Mouse (Mus musculus): ENCODE data around the gene Fcgrt.

Fcgrt gene

DNA sequence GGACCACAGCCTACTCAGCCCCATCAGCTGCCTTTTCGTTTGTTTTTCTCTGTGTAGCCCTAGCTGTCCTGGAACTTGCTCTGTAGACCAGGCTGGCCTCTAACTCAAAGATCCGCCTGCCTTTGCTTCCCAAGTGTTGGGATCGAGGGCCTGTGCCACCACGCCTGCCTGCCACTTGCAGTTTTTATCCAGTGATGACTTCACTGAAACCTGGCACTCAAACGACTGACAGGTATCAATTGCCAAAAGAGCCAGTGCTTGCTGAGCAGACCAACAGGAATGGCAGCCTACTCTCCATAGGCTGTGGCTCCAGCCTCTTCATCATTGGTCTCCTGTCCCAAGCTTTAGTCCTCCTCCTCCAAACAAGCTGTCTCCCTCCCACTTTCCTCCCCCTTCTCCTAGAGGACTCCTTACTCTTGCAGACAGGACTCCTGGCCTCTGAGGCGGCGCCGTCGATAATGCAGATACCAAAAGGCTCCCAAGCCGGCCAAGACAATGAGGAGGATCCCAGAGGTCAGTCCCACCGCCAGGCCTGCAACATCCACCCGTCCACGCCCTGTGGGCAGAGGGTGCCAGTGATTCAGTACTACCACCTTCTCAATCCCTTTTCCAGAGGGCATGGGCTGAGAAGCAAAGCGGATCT, 47.2 kb downstream of the Fcgrt start:
- no peak for DNase-seq (ENCODE audit: low spot score)

DNA sequence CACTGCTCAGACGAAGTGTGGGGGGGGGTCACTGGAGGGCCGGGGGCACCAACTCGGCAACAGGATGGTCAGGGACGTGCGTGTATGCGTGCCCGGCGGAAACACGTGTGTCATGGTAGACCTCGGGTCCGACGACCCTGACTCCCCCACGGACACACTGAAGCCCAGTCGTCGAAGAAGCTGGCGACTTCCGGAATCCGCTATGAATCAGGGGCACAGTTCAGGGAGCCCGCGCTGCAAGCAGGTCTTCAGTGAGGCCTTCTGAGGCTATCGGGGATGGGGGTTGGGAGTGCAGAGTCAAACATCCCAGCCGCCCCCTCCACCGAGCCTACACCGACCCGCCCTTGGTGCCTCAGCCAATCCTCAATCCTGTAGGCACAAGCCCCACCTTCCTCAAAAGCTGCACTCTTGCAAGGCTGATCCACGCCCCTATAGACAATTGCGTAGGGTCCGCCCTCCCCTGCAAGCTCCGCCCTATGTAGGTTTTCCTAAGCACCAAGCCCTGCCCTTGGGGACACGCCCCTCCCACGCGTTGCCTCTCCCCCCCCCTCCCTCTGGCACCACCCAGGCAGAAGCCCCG, 49.6 kb downstream of the Fcgrt start:
- peak; percentile 91 for DNase-seq (ENCODE audit: low spot score)

DNA sequence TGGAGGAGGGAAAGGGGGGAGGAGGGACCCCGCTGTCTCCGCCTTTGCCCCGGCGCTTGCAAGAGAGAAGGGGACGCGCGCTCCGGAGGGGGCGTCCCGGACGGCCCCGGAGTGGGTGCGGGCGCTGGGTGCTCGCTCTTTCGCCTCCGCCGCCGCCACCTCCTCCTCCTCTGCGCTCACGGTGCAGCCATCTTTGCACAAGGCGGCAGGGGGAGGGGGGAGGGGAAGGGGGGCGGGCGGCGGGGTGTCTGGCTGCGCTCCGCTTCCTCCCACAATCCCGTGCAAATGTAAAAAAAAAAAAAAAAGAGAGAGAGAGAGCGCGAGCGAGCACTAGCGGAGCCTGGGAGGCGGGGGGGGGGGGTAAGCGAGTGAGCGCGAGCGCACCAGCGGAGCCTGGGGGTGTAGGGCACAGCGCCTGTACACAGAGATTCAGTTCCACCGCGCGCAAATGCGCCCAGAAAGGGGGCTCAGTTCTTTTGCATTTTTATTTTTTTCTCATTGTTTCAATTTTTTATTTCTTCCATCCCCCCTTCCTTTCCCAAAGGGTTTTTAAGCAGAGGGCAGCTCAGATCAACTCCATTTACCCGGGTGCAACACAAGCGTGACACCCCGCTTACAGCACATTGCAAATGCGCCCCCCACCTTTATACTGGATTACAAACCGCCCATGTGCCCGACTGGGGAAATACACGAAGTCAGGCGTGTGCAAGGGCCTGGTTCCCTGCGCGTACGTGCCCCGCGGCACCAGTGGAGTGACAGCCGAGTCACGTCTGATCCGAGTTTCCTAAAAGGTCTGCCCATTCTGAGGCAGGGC, 50.3 kb downstream of the Fcgrt start:
- peak; percentile 83 for DNase-seq (ENCODE audit: low spot score)

DNA sequence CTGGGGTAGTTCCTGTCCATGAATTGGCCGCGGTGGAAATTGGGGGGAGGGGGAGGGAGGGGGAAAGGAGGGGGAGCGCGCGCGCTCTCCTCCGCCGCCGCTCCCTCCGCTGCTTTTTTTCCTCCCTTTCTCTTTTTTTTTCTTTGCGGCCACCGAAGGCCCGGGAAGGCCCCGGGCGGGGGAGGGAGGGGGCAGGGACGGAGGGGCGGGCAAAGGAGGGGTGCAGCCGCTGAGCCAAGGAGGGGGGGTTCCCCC, 50.9 kb downstream of the Fcgrt start, which contains the start of gene Prr12:
Gene Prr12, minus strand, starts transcription at position 20 of the 255 bp plus-strand sequence.
- DNase-seq (ENCODE audit: low spot score): no peak

DNA sequence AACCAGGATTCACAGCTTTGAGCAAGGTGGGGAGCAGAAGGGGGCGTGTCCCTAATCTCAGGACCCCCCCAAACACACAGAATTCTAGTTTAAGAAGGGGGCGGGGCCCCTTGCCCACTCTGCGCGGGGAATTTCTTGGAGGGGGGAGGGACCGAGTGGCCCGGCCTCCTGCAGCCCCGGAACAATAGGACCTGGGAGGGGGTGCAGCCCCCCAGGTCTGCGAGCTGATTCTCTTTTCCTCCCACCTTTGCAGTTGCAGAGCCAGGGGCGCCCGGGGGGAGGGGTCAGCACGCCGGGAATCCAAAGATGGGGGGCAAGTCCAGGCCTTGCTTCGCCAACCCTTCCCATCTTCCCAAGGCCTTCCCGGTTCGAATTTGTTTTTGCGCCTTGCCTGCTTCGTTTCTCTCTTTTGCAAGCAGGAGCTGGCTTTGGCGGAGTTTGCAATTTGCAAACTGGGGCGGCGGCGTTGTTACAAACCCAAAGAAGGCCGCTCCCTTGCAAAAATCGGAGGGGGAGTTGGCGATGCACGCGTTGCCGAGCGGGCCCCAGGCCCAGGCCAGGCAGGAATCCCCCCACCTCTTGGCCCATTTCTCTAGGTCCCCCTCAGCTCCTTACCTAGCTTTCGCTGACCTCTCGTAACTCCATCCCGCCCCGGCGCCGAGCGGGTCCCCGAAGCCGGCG, 51.3 kb downstream of the Fcgrt start:
- peak; percentile 55 for DNase-seq (ENCODE audit: low spot score)

DNA sequence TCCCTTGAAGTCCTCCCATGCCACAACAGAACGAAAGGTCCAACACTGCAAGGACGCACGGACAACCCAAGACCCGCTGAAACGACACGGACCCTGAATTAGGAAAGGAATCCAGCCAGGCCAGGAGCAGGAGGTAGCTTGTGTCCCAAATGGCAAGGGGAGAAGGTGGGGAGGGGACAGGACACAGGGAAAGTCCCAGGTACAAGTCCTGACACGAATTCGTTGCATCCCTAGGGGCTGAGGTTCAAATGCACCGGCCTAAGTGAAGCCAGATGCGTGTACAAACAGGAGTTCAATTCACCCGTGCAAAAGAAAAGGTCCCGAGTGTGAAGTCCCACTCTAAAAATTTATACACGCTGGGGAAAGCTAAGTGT, 52.1 kb downstream of the Fcgrt start:
- no peak for DNase-seq (ENCODE audit: low spot score)

DNA sequence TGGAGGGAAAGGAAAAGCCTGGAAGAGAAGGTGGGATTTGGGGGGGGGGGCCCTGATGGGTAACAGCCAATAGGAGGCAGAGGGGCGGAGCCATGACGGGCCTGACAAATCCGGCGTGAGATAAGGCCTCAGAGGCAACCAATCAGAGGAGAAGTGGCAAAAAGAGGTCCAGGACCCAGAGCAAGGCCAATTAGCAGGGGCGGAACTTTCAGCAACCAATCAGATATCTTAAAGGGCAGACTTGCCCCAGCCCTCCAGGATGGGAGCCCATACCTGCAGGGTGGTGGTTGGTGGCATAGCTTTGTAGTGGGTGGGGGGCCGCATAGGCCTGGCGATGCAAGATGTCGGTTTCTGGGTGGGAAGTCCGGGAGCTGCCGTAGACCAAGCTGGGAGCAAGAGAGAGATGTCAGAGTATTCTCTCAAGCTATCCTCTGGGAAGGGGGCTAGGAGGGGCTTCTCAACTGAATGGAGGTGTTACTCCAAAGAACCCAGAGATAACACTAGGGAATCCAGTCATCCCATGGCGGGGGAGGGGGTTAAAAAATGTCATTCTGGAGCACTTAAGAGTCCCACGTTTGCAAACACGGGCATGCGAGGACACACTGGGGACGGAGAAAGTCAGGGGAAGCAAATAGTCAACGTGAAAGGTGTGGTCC, 52.6 kb downstream of the Fcgrt start:
- peak; percentile 60 for DNase-seq (ENCODE audit: low spot score)

DNA sequence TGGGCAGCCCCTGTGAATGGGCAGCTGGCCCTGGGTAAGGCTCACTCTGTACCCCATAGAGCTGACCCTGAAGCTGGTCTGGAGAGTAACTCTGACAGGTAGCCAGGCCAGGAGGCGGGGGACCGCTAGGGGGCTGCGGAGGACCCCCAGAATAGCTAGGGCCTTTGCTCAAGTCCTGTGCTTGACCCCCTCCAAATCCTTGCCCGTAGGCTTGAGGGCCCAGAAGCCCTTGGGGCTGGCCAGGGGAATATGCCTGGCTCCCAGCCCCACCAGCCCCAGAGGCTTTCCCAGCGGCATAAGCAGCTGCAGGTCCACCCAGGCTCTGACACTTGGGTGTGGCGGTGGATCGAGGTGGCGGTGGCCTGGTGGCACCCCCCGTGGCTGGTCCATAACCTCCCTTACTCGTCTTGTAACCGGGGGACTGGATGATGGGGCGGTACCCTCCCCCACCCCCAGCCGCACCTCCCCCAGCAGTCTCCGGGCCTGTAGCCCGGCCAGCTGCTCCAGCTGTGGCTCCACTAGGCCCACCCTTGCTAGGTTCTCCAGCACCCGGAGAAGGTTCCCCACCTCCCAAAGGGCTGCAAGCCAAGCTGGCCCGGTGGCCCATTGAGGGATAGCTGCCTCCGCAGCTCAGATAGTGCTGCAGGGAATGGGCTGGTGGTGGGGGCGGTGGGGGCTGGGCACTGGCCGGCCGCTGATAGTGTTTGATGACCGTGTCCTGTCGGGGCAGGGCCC, 54.6 kb downstream of the Fcgrt start:
- no peak for DNase-seq (ENCODE audit: low spot score)

DNA sequence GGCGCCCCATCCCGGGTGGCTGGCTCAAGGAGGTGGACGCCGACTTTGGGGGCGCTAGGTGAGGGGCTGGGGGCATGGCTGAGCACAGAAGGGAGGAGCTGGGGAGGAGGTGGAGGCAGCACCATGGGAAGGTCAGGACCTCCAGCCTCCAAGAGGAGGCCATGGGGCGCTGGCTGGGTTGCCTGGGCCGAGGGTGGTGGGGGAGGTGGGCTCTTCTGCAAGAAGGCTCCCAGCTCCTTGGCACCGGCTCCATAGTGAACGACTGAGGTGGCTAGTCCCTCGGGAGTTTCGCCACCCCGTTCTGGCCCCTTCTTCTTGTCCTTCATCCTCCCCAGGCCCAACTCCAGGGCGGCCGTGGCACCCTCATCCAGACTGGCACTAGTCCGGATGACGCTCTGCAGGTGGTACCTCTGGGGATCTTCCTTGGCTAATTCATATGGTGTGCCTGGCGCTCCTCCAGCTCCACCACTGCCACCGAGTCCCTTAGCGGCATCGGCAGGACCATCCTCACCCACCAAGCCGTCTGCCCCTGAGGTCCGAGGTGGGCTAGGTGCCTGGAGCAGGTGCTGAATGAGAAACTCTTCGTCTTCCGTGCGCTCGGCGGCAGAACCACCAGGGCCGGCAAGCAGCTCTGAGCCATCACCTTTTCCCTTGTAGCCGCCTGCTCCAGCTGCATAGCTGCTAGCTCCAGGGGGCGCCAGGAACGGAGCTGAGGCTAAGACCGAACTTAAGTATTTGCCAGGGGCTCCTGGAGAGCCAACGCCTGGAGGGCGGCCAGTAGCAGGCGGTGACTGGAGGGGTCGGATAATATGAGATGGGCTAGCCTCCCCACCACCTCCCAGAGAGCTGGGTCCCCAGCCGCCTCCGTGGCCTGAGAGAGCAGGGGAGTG, 55.4 kb downstream of the Fcgrt start:
- DNase-seq (ENCODE audit: low spot score): no peak

DNA sequence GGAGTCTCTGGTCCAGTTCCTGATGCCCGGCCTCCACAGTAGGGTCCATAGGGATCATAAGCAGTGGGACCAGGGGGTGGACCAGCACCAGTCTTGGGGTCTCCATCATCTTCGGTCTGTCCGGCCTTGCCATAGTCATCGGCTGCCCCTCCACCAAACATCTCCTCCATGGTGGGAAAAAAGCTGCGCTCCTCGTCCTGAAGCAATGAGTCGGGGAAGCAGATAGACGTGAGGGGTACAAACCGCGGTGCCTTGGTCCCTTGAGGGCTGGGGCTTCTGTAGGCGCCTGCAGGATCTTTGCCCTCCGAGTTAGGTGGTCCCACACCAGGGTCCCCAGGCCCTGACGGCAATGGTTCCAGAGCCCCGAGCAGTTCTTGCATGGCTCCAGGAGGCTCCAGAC, 56.2 kb downstream of the Fcgrt start:
- no peak for DNase-seq (ENCODE audit: low spot score)

DNA sequence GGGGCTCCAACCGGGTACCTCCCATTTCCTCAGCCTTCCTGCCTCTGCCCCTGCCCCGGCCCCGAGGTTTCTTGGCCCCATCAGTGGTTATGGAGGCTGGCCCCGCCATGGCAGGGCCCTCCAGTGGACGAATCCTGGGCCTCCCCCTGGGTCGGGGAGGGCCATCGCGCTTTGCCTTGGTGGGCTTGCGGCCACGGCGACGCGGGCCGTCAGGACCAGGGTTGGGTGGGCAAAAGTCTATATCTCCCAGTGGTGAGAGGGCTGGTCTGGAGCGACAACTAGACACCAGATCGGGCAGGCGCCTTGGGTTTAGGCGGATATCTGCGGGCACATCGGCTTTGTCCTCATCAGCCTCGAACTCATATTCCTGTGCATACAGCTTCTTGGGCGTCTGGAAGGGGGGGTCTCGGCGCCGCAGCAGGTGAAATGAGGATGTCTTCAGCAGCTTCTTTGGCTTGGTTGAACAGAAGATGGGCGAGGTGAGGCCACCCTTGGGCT, 56.7 kb downstream of the Fcgrt start:
- no peak for DNase-seq (ENCODE audit: low spot score)

DNA sequence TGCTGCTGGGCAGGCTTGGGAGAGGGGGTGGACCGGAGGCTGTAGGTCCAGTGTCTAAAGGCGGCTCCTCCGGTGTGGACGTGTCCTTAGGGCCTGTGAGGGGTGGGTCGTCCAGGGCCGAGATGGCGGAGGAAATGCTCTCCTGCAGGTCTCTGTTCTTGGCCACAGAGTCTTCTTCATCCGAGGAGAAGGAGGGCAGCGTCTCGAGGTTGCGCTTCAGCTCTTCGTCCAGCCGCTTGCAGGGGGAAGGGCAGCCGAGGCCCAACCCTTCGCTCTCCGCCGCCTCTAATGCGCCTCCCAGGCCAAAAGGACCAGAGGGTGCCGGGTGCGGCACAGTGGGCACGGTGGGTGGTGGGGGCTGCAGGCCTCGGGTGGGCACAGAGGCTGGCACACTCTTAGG, 57.9 kb downstream of the Fcgrt start:
- DNase-seq (ENCODE audit: low spot score): no peak

DNA sequence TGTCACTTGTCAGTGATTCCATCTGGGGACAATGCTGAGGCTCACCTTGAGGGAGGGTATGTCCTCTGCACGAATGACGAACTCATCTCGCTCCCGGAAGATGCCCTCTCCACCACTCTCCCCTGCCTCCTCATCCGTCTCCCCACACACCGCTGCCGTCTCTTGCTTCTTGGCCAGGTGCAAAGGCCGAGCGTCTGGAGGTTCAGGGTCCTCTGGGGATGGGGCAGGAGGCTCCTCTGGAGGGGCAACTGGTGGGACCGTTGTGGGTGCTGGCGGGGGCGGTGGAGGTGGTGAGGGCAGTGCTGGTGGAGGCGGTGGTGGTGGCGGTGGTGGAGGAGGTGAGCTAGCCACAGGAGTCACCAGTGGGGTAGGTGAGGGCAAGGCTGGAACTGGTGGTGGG, 60.3 kb downstream of the Fcgrt start:
- DNase-seq (ENCODE audit: low spot score): no peak

Measured in ovary, postnatal 36 days (tissue).